Mouse (Mus musculus) heart, embryonic 14.5 days (tissue): ENCODE measurements at regions not wholly inside any gene's neighbourhood (a gene's known extent, or its start where the extent isn't known, plus 50 kb on each side); places are given as distances from the start of the nearest gene placed in this dataset.

ENCODE experiments used
- ATAC-seq: fragments of 200-750 bp; cut with Nextera tagmentation; 2 replicates; pipeline ENCODE4 v1.8.0; 2017; ENCODE audit warnings: low read depth, moderate TSS enrichment; ENCODE audit not compliant: insufficient number of reproducible peaks, insufficient read depth, low FRiP score
- H3K27ac ChIP-seq, 2 experiments: fragments of 200-500 bp in 1 of 2; fragments of 300-500 bp in 1 of 2; sonication (generic) in 1 of 2; replicated peaks in 1 of 2; 2 replicates each; pipeline ENCODE4 v1.5.1; 2012 to 2014; ENCODE audit warnings: low read depth in 2 of 2, low read length in 2 of 2, control low read depth in 1 of 2, mild to moderate bottlenecking in 1 of 2, mixed read lengths in 1 of 2; ENCODE audit not compliant: control insufficient read depth in 1 of 2, insufficient read depth in 1 of 2
- H3K27me3 ChIP-seq: fragments of 300-500 bp; sonication (generic); 2 replicates; pipeline ENCODE4 v1.6.1; 2014; ENCODE audit warnings: mild to moderate bottlenecking, low read length, control low read depth; ENCODE audit not compliant: control insufficient read depth, insufficient read depth
- H3K36me3 ChIP-seq: fragments of 300-500 bp; sonication (generic); 2 replicates; pipeline ENCODE4 v1.6.1; 2014; ENCODE audit warnings: mild to moderate bottlenecking, control low read depth, low read length, mixed read lengths; ENCODE audit not compliant: control insufficient read depth, insufficient read depth
- H3K4me1 ChIP-seq, 2 experiments: fragments of 200-500 bp in 1 of 2; fragments of 300-500 bp in 1 of 2; sonication (generic) in 1 of 2; 2 replicates each; pipeline ENCODE4 v1.6.1; 2012 to 2014; ENCODE audit warnings: low read length in 2 of 2, control low read depth in 1 of 2, mixed read lengths in 1 of 2; ENCODE audit not compliant: control insufficient read depth in 2 of 2, insufficient read depth in 2 of 2
- H3K4me2 ChIP-seq: fragments of 300-500 bp; sonication (generic); 2 replicates; pipeline ENCODE4 v1.6.1; 2014; ENCODE audit warnings: mild to moderate bottlenecking, low read length
- H3K4me3 ChIP-seq, 2 experiments: fragments of 200-500 bp in 1 of 2; fragments of 300-500 bp in 1 of 2; sonication (generic) in 1 of 2; 2 replicates each; pipeline ENCODE4 v1.5.1; 2012 to 2014; ENCODE audit warnings: low read length in 2 of 2, mild to moderate bottlenecking in 2 of 2, control low read depth in 1 of 2, low read depth in 1 of 2, moderate library complexity in 1 of 2; ENCODE audit not compliant: control insufficient read depth in 1 of 2, insufficient read depth in 1 of 2
- H3K9ac ChIP-seq: fragments of 300-500 bp; sonication (generic); 2 replicates; pipeline ENCODE4 v1.6.1; 2014; ENCODE audit warnings: mild to moderate bottlenecking, low read length
- H3K9me3 ChIP-seq: fragments of 300-500 bp; sonication (generic); 2 replicates; pipeline ENCODE4 v1.6.1; 2016; ENCODE audit warnings: low read length, control low read depth; ENCODE audit not compliant: control insufficient read depth
- WGBS: fragments of 180-500 bp; shearing (Covaris S2); extraction: QIAGEN DNeasy Blood & Tissue Kit; methylation state at CpG from one replicate; pipeline ENCODE4 v1.1.7; 2014; 5-methylcytosine and 5-hydroxymethylcytosine counted together

DNA sequence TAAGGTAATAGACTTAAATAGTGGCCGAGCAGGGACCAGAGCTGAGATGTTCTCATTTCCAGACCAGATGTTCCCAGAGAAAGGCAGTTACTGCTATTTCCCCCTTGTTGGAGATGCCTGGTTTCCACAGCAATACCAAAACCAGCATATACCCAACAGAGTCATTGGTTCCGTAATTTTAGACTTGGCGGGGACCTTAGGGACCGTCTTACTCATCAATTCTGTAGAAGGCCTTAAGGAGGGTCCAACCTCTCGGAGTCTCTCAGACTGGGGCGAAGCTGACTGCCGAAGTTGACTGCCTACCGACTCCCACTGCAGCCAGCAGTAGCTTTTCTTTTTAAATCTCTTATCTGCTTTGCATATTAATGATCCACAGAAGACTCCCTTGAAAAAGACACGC, 95.1 kb upstream of the Foxn2 start:
- no peak overlapping the region for H3K4me3 ChIP-seq
- no peak overlapping the region for H3K27ac ChIP-seq
- H3K9me3 ChIP-seq, result no peaks in the 10 kb centered on the region
- 82% methylated on average over 9 of the region's 9 CpGs for WGBS
- no peaks in the 10 kb centered on the region for H3K27me3 ChIP-seq
- H3K36me3 ChIP-seq, result no peaks in the 10 kb centered on the region
- no peak for ATAC-seq
- no peak overlapping the region for H3K9ac ChIP-seq
- H3K4me2 ChIP-seq, result no peak overlapping the region
- 0 out of 4 replicates have a peak, but pooled peaks cover 0 to 3% of the 10 kb centered on the region in 2 experiments for H3K4me1 ChIP-seq

- Histone ChIP-seq H3K4me3 (no peak overlapping the region), H3K27me3 (no peaks in the 10 kb centered on the region), H3K4me2 (no peak overlapping the region), H3K36me3 (no peaks in the 10 kb centered on the region), H3K4me1 (no peaks in the 10 kb centered on the region), H3K9me3 (no peaks in the 10 kb centered on the region), H3K9ac (no peak overlapping the region), H3K27ac (no peak overlapping the region)
- WGBS, result 65% methylated on average over 3 of the region's 3 CpGs
- no peak for ATAC-seq
These were observed 93.6 kb upstream of the Foxn2 start for GRCm38 (mm10) chr17:88346896-88347295.

DNA sequence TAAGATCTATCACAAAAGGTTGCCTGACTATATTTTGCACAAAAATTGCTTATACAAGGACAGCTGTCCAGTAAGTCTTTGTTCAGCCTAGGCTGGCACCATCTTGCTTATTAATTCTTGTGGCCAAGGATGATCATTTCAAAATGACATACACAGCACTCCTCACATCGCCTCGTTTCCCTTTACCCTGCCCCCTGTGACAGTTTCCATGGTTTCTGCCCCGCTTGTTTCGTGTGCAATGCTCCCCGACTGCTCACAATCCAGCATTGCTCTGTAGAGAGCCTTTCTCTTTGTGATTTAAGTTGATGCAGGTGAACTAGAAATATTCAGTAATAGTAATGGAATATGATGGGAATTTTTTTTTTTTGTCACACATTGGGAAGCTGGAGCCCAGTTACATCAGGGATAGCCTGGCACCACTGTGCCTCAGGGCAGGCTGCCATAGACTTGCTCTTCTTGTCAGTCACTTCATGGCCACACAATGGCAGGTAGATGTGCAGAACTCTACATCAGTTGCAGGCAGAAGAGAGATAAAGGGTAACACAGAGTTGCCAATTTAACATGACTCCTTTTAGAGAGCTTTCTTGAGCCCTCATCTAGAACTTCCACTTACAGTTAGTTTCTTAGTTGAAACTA, 90.6 kb upstream of the Foxn2 start:
- ATAC-seq, result no peak
- no peaks in the 10 kb centered on the region for H3K27me3 ChIP-seq
- 93% methylated on average over 5 of the region's 5 CpGs for WGBS

DNA sequence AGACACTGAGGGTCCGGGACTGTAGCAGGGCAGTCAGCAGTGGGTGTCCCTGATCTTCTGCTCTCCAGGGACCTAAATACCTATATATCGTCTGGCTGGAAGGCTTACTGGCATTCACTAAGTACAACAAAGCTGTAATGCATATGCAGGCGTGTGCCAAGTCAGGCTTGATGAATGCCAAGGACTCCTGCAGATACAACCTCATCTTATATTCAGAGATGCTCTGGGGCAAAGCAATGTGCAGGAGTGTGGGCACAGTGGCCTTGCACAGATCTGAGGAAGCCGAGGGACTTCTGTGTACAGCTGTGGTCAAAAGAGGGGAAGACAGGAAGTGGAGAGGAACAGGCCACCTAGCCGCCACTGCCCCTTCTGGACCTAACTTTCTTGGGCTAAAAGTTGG, 89.5 kb upstream of the Foxn2 start:
- H3K9ac ChIP-seq, result no peak overlapping the region
- 0 out of 2 replicates have a peak, but pooled peaks cover 3% of the 10 kb centered on the region for H3K9me3 ChIP-seq
- H3K4me2 ChIP-seq, result no peak overlapping the region
- no peak overlapping the region for H3K4me3 ChIP-seq
- no peaks in the 10 kb centered on the region for H3K36me3 ChIP-seq
- ATAC-seq, result no peak
- H3K27ac ChIP-seq, result no peak overlapping the region
- H3K27me3 ChIP-seq, result no peaks in the 10 kb centered on the region
- WGBS, result 72% methylated on average over 5 of the region's 5 CpGs
- H3K4me1 ChIP-seq, result no peaks in the 10 kb centered on the region

More for the DNA sequence above, 90.6 kb upstream of the Foxn2 start:
- H3K36me3 ChIP-seq, result no peaks in the 10 kb centered on the region
- H3K27ac ChIP-seq, result no peak overlapping the region
- H3K4me2 ChIP-seq, result no peak overlapping the region
- no peaks in the 10 kb centered on the region for H3K4me1 ChIP-seq
- no peak overlapping the region for H3K4me3 ChIP-seq
- 0 out of 2 replicates have a peak, but pooled peaks cover 3% of the 10 kb centered on the region for H3K9me3 ChIP-seq
- H3K9ac ChIP-seq, result no peak overlapping the region

- no peak overlapping the region for H3K4me3 ChIP-seq
- H3K9me3 ChIP-seq, result 0 out of 2 replicates have a peak, but pooled peaks cover 3% of the 10 kb centered on the region
- no peaks in the 10 kb centered on the region for H3K4me1 ChIP-seq
- no peaks in the 10 kb centered on the region for H3K36me3 ChIP-seq
- no peak overlapping the region for H3K4me2 ChIP-seq
- no peak overlapping the region for H3K9ac ChIP-seq
- ATAC-seq, result no peak
- no peaks in the 10 kb centered on the region for H3K27me3 ChIP-seq
- H3K27ac ChIP-seq, result no peak overlapping the region
These were observed 87.6 kb upstream of the Foxn2 start for GRCm38 (mm10) chr17:88352960-88353359.

GRCm38 (mm10) chr17:88361161-88361560, 79.3 kb upstream of the Foxn2 start:
- WGBS, result 63% methylated on average over 2 of the region's 2 CpGs
- Histone ChIP-seq H3K36me3 (no peaks in the 10 kb centered on the region), H3K4me2 (no peak overlapping the region), H3K27me3 (no peaks in the 10 kb centered on the region), H3K4me3 (no peak overlapping the region), H3K9me3 (no peaks in the 10 kb centered on the region), H3K9ac (no peak overlapping the region), H3K4me1 (no peaks in the 10 kb centered on the region), H3K27ac (no peak overlapping the region)
- no peak for ATAC-seq

DNA sequence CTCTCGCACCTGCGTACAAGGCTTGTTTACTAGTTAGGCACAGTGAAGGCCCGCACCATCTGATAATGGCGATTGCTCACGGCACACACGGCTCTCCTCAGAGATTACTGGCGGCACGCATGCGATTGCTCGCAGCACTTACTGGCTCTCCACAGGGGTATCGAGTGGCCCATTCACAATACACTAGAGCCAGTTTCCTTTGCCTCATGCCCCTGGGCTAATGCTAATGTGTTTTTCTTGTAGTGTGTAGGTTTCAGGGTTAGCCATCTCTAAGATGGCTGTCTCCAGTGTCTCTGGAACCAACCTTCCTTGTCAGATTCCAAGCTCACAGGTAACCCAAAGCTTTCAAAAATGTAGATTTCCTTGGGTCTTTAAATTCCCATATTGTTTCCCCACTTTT, 78.1 kb upstream of the Foxn2 start:
- Histone ChIP-seq H3K27ac (no peak overlapping the region), H3K9me3 (no peaks in the 10 kb centered on the region), H3K4me2 (no peak overlapping the region), H3K9ac (no peak overlapping the region), H3K36me3 (no peaks in the 10 kb centered on the region), H3K27me3 (no peaks in the 10 kb centered on the region), H3K4me3 (no peak overlapping the region), H3K4me1 (no peaks in the 10 kb centered on the region)
- no peak for ATAC-seq
- WGBS, result 85% methylated on average over 11 of the region's 11 CpGs

GRCm38 (mm10) chr17:88367876-88368275, 72.6 kb upstream of the Foxn2 start:
- Histone ChIP-seq H3K9me3 (no peaks in the 10 kb centered on the region), H3K4me1 (no peaks in the 10 kb centered on the region), H3K27ac (no peak overlapping the region), H3K9ac (no peak overlapping the region), H3K36me3 (no peaks in the 10 kb centered on the region), H3K4me2 (no peak overlapping the region), H3K4me3 (no peak overlapping the region), H3K27me3 (no peaks in the 10 kb centered on the region)
- ATAC-seq, result no peak
- 52% methylated on average over 5 of the region's 5 CpGs for WGBS
